Mouse (Mus musculus) T-helper 1 cell (primary cell): ENCODE measurements at regions not wholly inside any gene's neighbourhood (a gene's known extent, or its start where the extent isn't known, plus 50 kb on each side); places are given as distances from the start of the nearest gene placed in this dataset.

Source experiments
- in situ Hi-C: fragments of 300-600 bp; cut with MboI, MseI; formaldehyde crosslinking; loops from one replicate; pipeline ENCODE4 v1.15.1; 2025; ENCODE audit warnings: high pct_unique_total_duplicates

- in situ Hi-C loops = no loop called here
These were observed 155.2 kb upstream of the Robo1 start for GRCm38 (mm10) chr16:72152920-72153319.

DNA sequence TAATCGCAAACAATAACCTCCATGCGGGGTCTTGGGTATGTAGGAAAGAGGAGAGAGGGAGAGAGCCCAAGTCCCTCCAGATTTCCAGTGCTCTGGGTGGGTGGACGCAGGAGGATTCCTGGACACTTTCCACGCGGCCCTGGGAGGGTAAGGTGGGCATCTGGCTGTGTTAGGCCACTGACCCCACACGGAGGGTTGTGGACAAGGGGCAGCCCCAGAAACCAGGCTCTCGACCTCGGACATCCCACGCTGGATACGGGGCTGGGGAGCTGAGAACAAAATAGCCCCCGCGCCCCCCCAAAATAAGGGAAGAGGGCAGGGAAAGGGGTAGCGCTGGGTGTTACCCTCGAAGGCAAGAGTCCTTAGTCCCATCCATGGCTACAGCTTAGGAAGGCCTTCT, 150.2 kb upstream of the Robo1 start:
- in situ Hi-C loops = no loop called here

- in situ Hi-C loops = no loop called here
These were observed 148.7 kb upstream of the Robo1 start for GRCm38 (mm10) chr16:72159411-72159810.

GRCm38 (mm10) chr16:72175727-72176126, 132.4 kb upstream of the Robo1 start:
- in situ Hi-C loops = no loop called here

- in situ Hi-C loops = no loop called here
These were observed 113.8 kb upstream of the Robo1 start for GRCm38 (mm10) chr16:72194320-72194719.

GRCm38 (mm10) chr16:72215360-72216013, 92.6 kb upstream of the Robo1 start:
- in situ Hi-C loops = loop anchor here (5.0 kb wide), 2 partner anchors 762 to 968 kb away; no protein-coding TSS in a partner anchor

GRCm38 (mm10) chr16:72218021-72218420, 90.1 kb upstream of the Robo1 start:
- in situ Hi-C loops = loop anchor here (5.0 kb wide), 2 partner anchors 759 to 971 kb away; no protein-coding TSS in a partner anchor

DNA sequence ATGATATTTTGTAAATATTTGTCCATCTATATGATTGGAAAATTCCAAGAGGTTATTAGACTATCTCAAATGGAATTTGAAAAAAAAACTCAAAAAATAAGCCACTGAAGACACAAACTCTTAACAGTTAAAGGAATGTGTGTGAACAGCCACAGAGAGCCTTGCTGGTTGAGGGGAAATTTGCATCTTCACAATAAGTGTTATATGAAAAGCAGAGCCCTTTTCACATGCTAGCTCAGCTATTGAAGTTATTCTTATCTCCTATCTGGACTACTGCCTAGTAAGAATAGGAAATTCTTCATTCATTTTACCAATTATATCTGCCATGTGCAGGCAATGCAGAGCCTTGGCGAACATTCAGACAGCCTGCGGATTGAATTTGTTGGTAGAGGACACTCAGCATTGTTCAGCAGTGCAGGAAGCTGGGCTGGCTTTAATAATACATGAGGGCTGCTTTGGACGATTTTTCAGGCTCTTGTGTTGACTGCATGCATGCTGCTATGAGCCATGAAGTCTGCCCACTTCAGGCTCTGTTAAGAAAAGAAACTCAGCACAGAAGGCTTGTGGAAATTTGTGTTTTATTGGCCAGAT, 86.1 kb upstream of the Robo1 start:
- in situ Hi-C loops = no loop called here

GRCm38 (mm10) chr16:72223860-72224259, 84.2 kb upstream of the Robo1 start:
- in situ Hi-C loops = no loop called here

DNA sequence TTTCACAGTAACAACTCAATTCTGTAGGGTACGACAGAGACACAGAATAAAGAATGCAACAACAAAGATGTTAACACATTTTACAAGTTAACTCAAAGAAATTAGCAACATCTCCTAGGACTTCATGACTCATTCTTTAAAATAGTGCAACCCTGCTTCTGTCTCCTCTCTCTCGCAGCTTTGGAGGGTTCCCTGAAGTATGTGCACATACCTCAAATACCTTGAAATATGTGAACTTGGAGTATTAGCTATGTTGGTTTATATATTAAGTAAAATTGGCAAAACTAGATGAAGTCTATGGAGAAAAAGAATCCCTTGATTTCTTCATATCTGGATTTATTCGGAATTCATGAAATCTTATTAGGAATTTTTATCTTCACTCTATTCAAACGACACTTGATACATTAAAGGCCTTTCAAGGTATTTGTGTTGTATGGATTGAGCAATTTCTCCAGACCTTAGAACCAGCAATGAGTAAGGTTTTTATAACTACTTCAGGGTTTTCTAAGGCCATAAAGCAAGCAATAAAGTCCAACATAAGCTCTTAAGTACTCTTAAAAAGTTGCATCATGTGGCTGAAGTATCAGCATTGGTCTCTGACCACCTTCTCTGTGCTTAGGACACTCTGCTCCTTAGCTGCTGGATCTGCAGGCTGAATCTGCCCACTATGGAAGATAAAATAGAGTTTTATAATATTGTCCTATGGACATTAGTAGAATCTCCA, 82.8 kb upstream of the Robo1 start:
- in situ Hi-C loops = no loop called here

GRCm38 (mm10) chr16:72234366-72234765, 73.7 kb upstream of the Robo1 start:
- in situ Hi-C loops = no loop called here

- in situ Hi-C loops = no loop called here
These were observed 68.5 kb upstream of the Robo1 start for GRCm38 (mm10) chr16:72239631-72240030.

- in situ Hi-C loops = no loop called here
These were observed 51.7 kb upstream of the Robo1 start for GRCm38 (mm10) chr16:72256388-72256787.
